Mouse (Mus musculus): ENCODE data around the gene Gm7173. TPM values are rescaled to one million over a fixed set of nuclear protein-coding genes. Genes with fewer than 3 reads are reported as not detected.
A peak's percentile ranks its signal among the peaks of the same experiment; 100 is the strongest.

Gene Gm7173
- 1.0 and 1.6 TPM in 2 replicates for total RNA-seq (2021)
- long read RNA-seq = 0 reads

- DNase-seq = peak; percentile 37
These were observed at the start of gene Gm7173 for GRCm38 (mm10) chrX:79516977-79517645. Gm7173 (minus strand) TSS chrX:79517285.

- no peak for DNase-seq
These were observed 546 bp upstream of the Gm7173 start for GRCm38 (mm10) chrX:79517646-79518016.

- no peak for DNase-seq
These were observed 200.3 kb downstream of the Gm7173 start for GRCm38 (mm10) chrX:79316790-79317189.

Other genes starting within 250 kb of the Gm7173 start
- not detected in 2 replicates for gene Mageb16, start 154.2 kb upstream of the Gm7173 start, total RNA-seq (2021)

Measured in adrenal gland, postnatal 25 days (tissue).